Mouse (Mus musculus) naive thymus-derived CD4-positive, alpha-beta T cell, adult 2 months (primary cell): ENCODE results near the gene Vwa8.

Source experiments
- DNase-seq: peaks from one replicate; pipeline ENCODE4 v3.0.0-alpha.2; 2011; ENCODE audit warnings: low read depth

The Vwa8 gene

GRCm38 (mm10) chr14:79144278-79145224 is 295.7 kb downstream of the Vwa8 start:
- DNase-seq = no peak

GRCm38 (mm10) chr14:79151711-79152110 is 302.9 kb downstream of the Vwa8 start:
- DNase-seq = no peak

- DNase-seq = peak; percentile 69
These were observed 305.0 kb downstream of the Vwa8 start for GRCm38 (mm10) chr14:79153896-79154295.

- no peak for DNase-seq
These were observed 306.1 kb downstream of the Vwa8 start for GRCm38 (mm10) chr14:79154961-79155360.

GRCm38 (mm10) chr14:79156526-79157411 is 307.9 kb downstream of the Vwa8 start:
- no peak for DNase-seq

- no peak for DNase-seq
These were observed 308.8 kb downstream of the Vwa8 start for GRCm38 (mm10) chr14:79157451-79158218.

- DNase-seq = no peak
These were observed 309.3 kb downstream of the Vwa8 start for GRCm38 (mm10) chr14:79158219-79158521.

GRCm38 (mm10) chr14:79158673-79159200 is 309.9 kb downstream of the Vwa8 start:
- DNase-seq = no peak

GRCm38 (mm10) chr14:79159451-79159850 is 310.6 kb downstream of the Vwa8 start:
- DNase-seq = no peak

- no peak for DNase-seq
These were observed 311.6 kb downstream of the Vwa8 start for GRCm38 (mm10) chr14:79160486-79160885.

GRCm38 (mm10) chr14:79160966-79161365 is 312.1 kb downstream of the Vwa8 start:
- no peak for DNase-seq

GRCm38 (mm10) chr14:79161741-79162140 is 312.9 kb downstream of the Vwa8 start:
- DNase-seq = no peak

GRCm38 (mm10) chr14:79162678-79163077 is 313.8 kb downstream of the Vwa8 start:
- DNase-seq = no peak

GRCm38 (mm10) chr14:79164334-79164733 is 315.5 kb downstream of the Vwa8 start:
- no peak for DNase-seq

- peak; percentile 42 for DNase-seq
These were observed 316.1 kb downstream of the Vwa8 start for GRCm38 (mm10) chr14:79164925-79165324.

- no peak for DNase-seq
These were observed 325.7 kb downstream of the Vwa8 start for GRCm38 (mm10) chr14:79174526-79174925.

- no peak for DNase-seq
These were observed 328.9 kb downstream of the Vwa8 start for GRCm38 (mm10) chr14:79177754-79178153.

- DNase-seq = no peak
These were observed 329.4 kb downstream of the Vwa8 start for GRCm38 (mm10) chr14:79178247-79178646.

- DNase-seq = peak; percentile 73
These were observed 331.4 kb downstream of the Vwa8 start for GRCm38 (mm10) chr14:79180078-79180730.

GRCm38 (mm10) chr14:79181748-79182147 is 332.9 kb downstream of the Vwa8 start:
- no peak for DNase-seq

- DNase-seq = no peak
These were observed 333.9 kb downstream of the Vwa8 start for GRCm38 (mm10) chr14:79182801-79183200.
